Mouse (Mus musculus): ENCODE data around the gene Aarsd1. TPM values are rescaled to one million over a fixed set of nuclear protein-coding genes. Genes with fewer than 3 reads are reported as not detected.

Gene Aarsd1
- 28.2 TPM for polyA plus RNA-seq (2017; shearing (Covaris generic))

GRCm38 (mm10) chr11:101417101-101417855, at the start of gene Aarsd1:
Aarsd1 (minus strand) TSS chr11:101417615.

GRCm38 (mm10) chr11:101465869-101466551, 48.6 kb upstream of the Aarsd1 start, which contains the start of gene Vat1:
Vat1 (minus strand) TSS chr11:101466230.

GRCm38 (mm10) chr11:101464211-101465100, 47.0 kb upstream of the Aarsd1 start, which contains the start of gene Rnd2:
Rnd2 (plus strand) TSS chr11:101464999.

GRCm38 (mm10) chr11:101448274-101448746, 30.9 kb upstream of the Aarsd1 start, which contains the start of gene Ifi35:
Ifi35 (plus strand) TSS chr11:101448407.

GRCm38 (mm10) chr11:101442127-101442693, 24.8 kb upstream of the Aarsd1 start, which contains the start of gene Rpl27:
Rpl27 (plus strand) TSS chr11:101442298.

GRCm38 (mm10) chr11:101424925-101425813, 7.8 kb upstream of the Aarsd1 start, which contains the start of the genes Rundc1 and Ptges3l:
Rundc1 (plus strand) TSS chr11:101425085.
Ptges3l (minus strand) TSS chr11:101425333.

GRCm38 (mm10) chr11:101424105-101424851, 6.9 kb upstream of the Aarsd1 start, which contains the start of gene Gm27029:
Gm27029 (minus strand) TSS chr11:101424796.

GRCm38 (mm10) chr11:101367326-101367935, 50.0 kb downstream of the Aarsd1 start, which contains the start of gene G6pc:
G6pc (plus strand) TSS chr11:101367561.

Other genes starting within 250 kb of the Aarsd1 start
- 0.21 TPM for gene Cntnap1, start 247.1 kb downstream of the Aarsd1 start, polyA plus RNA-seq (2017; shearing (Covaris generic))
- 0.15 TPM for gene Plekhh3, start 246.3 kb downstream of the Aarsd1 start, polyA plus RNA-seq (2017; shearing (Covaris generic))
- 0.94 TPM for gene Ccr10, start 242.2 kb downstream of the Aarsd1 start, polyA plus RNA-seq (2017; shearing (Covaris generic))
- 82.5 TPM for gene Ezh1, start 191.2 kb downstream of the Aarsd1 start, polyA plus RNA-seq (2017; shearing (Covaris generic))
- gene Ramp2, start 171.6 kb downstream of the Aarsd1 start, polyA plus RNA-seq (2017; shearing (Covaris generic)), result not detected
- gene Vps25, start 163.9 kb downstream of the Aarsd1 start, polyA plus RNA-seq (2017; shearing (Covaris generic)), result 78.1 TPM
- 0.62 TPM for gene Wnk4, start 157.0 kb downstream of the Aarsd1 start, polyA plus RNA-seq (2017; shearing (Covaris generic))
- gene Cntd1, start 138.6 kb downstream of the Aarsd1 start, polyA plus RNA-seq (2017; shearing (Covaris generic)), result not detected
- 41.6 TPM for gene Coa3, start 138.5 kb downstream of the Aarsd1 start, polyA plus RNA-seq (2017; shearing (Covaris generic))
- gene Becn1, start 115.3 kb downstream of the Aarsd1 start, polyA plus RNA-seq (2017; shearing (Covaris generic)), result 194 TPM
- 157 TPM for gene Psme3, start 101.4 kb downstream of the Aarsd1 start, polyA plus RNA-seq (2017; shearing (Covaris generic))
- gene Aoc2, start 92.6 kb downstream of the Aarsd1 start, polyA plus RNA-seq (2017; shearing (Covaris generic)), result 3.6 TPM
- gene Aoc3, start 87.0 kb downstream of the Aarsd1 start, polyA plus RNA-seq (2017; shearing (Covaris generic)), result not detected
- not detected for gene G6pc, start 50.1 kb downstream of the Aarsd1 start, polyA plus RNA-seq (2017; shearing (Covaris generic))
- gene Gm27029, start 7.2 kb upstream of the Aarsd1 start, polyA plus RNA-seq (2017; shearing (Covaris generic)), result 1.2 TPM
- gene Rundc1, start 7.5 kb upstream of the Aarsd1 start, polyA plus RNA-seq (2017; shearing (Covaris generic)), result 29.7 TPM
- gene Ptges3l, start 7.7 kb upstream of the Aarsd1 start, polyA plus RNA-seq (2017; shearing (Covaris generic)), result 4.1 TPM
- 282 TPM for gene Rpl27, start 24.7 kb upstream of the Aarsd1 start, polyA plus RNA-seq (2017; shearing (Covaris generic))
- gene Ifi35, start 30.8 kb upstream of the Aarsd1 start, polyA plus RNA-seq (2017; shearing (Covaris generic)), result 106 TPM
- gene Rnd2, start 47.4 kb upstream of the Aarsd1 start, polyA plus RNA-seq (2017; shearing (Covaris generic)), result 0.36 TPM
- gene Vat1, start 48.6 kb upstream of the Aarsd1 start, polyA plus RNA-seq (2017; shearing (Covaris generic)), result 0.80 TPM
- 2.3 TPM for gene Brca1, start 134.3 kb upstream of the Aarsd1 start, polyA plus RNA-seq (2017; shearing (Covaris generic))
- 134 TPM for gene Nbr1, start 134.5 kb upstream of the Aarsd1 start, polyA plus RNA-seq (2017; shearing (Covaris generic))
- gene Tmem106a, start 164.6 kb upstream of the Aarsd1 start, polyA plus RNA-seq (2017; shearing (Covaris generic)), result 9.4 TPM
- not detected for gene Gm11634, start 181.6 kb upstream of the Aarsd1 start, polyA plus RNA-seq (2017; shearing (Covaris generic))
- gene Rdm1, start 209.6 kb upstream of the Aarsd1 start, polyA plus RNA-seq (2017; shearing (Covaris generic)), result 41.2 TPM
- gene Arl4d, start 247.9 kb upstream of the Aarsd1 start, polyA plus RNA-seq (2017; shearing (Covaris generic)), result 4.8 TPM

Measured in effector memory CD4-positive, alpha-beta T cell, adult 5 months (primary cell).